Mouse (Mus musculus) ovary, postnatal 36 days (tissue): Measurements from ENCODE around the gene Gm45021.
"Not testable (repeated sequence)": the region's sequence is repeated elsewhere in the genome, so short reads cannot be mapped to it uniquely, and the experiment has no call there.

ENCODE experiments used
- DNase-seq: peaks from one replicate; pipeline ENCODE4 v3.0.0; 2022; ENCODE audit warnings: low spot score, mixed read lengths

Gene Gm45021

GRCm38 (mm10) chr6:48613464-48613863 lies 24.1 kb downstream of the Gm45021 start:
- DNase-seq: no peak

DNA sequence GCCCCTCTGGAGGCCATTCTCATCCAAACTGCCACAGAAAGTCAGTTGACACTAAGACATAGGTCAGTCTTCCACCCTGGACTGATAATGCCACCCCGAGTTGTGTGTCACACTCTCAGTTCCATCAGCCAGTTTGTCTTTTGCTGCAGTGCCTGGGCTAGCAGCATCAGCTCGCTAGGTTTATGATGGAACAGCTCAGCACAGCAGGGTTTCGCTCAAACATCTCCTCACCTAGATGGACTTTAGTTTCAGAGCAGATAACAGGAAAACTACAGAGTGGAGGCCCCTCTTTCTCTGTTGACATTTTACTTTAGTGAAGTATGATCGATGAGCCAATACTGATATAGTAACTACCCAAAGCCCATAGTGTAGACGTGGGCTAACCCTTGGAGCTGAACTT lies 25.3 kb downstream of the Gm45021 start:
- DNase-seq: no peak

DNA sequence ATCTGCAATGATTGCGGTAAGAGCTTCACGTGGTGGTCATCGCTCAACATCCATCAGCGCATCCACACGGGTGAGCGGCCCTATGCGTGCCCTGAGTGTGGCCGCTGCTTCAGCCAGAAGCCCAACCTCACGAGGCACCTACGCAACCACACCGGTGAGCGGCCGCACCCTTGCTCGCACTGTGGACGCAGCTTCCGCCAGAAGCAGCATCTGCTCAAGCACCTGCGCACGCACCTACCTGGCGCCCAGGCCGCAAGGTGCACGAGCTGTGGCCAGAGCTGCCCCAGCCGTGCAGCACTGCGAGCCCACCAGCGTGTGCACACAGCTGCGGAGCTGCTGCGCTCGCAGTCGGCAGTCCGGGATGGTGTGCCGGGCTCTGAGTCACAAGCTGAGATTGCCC lies 30.6 kb downstream of the Gm45021 start:
- DNase-seq: no peak

DNA sequence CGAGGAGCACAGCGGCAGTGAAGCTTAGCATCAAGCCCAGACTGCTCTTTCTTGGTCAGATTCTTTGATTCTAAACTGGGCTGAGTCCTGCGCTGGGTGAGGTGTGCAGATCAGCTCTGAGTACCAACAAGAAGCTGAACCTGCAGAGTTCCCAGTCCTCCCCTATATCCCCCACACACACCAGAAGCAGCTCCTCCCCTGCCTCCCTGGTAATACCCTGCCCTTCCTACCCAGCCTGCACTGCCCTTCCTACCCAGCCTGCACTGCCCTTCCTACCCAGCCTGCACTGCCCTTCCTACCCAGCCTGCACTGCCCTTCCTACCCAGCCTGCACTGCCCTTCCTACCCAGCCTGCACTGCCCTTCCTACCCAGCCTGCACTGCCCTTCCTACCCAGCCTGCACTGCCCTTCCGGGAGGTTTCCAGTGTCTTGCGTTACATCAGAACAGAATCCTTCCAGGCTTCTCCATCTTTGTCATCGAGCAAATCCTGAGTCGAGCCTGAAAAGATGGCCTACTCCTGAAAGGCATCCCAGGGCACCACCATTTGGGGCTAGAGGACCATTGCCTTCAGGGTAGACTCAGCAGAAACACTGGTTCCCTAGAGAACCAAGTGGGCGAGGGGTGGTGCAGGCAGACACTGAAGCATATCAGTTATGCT lies 32.9 kb downstream of the Gm45021 start:
- not testable (repeated sequence) for DNase-seq

DNA sequence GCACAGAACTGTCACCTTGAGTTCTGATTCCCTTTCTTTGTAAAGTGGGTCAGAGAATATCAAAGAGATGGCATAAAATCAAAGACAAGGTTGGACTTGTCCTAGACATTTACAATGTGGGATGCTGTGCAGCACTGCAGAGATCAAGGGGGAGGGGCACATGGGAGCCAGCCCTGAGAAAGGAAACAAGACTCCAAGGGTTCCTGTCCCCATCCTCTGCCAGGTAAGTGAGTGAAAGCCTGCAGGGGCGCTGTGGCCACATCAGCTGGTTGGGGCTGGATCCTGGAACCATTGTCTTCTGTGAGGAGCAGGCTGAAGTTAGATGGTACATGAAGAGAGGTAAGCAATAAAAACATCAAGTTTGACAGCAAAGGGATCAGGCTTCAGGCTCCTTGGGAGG lies 34.0 kb downstream of the Gm45021 start:
- DNase-seq: no peak

DNA sequence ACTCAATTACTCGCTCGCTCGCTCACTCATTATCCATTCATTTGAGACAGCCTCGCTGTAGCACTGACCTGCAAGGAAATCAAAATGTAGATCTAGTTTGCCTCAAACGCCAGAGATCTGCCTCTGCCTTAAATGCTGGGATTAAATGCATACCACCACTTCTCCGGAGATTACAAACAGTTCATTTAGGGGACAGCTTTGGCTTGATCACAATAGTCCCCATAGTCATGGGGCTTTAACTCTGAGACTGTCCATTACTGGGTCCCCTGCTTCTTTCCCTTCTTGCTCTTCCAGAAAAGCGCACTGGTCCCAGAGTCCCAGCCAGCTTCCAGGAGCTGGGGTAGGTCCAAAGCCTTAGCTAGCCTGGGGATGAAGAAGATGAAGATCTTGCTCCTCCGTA lies 37.1 kb downstream of the Gm45021 start, which contains the start of gene AI854703:
TSS of gene AI854703 (plus strand) at position 301 of the 400 bp plus-strand sequence.
- DNase-seq: no peak

- DNase-seq: peak; percentile 54
Measured at GRCm38 (mm10) chr6:48626984-48627383, 37.6 kb downstream of the Gm45021 start.

GRCm38 (mm10) chr6:48627511-48627924 lies 38.1 kb downstream of the Gm45021 start:
- DNase-seq: no peak

- no peak for DNase-seq
Measured at GRCm38 (mm10) chr6:48628377-48628776, 39.0 kb downstream of the Gm45021 start.

GRCm38 (mm10) chr6:48628808-48629660 lies 39.6 kb downstream of the Gm45021 start:
- DNase-seq: peak; percentile 27

DNA sequence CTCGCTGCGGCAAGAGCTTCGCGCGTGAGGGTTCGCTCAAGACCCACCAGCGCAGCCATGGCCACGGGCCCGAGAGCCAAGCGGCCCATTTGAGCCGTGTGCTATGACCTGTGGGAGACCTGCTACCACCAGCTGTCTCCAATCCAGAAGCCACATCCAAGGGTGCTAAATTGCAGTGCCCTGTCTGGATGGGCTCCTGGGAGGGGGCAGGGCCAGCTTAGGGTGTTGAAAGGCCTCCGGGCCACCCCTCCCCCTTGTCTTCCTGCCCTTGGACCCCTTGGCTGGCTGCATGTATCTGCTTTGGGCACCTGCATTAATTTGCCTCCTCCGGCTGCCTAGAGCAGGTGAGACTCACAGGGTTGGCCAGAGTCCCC lies 40.2 kb downstream of the Gm45021 start:
- DNase-seq: no peak

DNA sequence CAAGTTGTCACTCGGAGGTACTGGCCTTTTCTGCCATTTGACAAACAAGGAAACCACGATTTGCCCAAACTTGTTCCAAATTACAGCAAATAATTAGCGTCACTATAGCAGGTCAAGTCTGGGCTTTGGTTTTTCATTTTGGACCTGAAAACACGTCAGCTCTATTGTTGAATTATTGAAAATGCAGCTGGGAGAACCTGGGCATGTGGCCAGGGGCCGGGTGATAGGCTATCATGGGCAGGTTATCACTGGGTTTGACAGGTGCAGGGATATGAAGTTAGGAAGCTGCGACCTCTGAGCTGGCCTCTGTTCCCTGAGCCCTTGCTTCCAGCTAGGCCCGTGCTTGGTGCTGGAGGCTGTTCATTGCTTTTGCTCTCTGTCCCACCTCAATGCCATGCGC lies 41.4 kb downstream of the Gm45021 start:
- DNase-seq: peak; percentile 6

GRCm38 (mm10) chr6:48635105-48635504 lies 45.7 kb downstream of the Gm45021 start:
- no peak for DNase-seq

DNA sequence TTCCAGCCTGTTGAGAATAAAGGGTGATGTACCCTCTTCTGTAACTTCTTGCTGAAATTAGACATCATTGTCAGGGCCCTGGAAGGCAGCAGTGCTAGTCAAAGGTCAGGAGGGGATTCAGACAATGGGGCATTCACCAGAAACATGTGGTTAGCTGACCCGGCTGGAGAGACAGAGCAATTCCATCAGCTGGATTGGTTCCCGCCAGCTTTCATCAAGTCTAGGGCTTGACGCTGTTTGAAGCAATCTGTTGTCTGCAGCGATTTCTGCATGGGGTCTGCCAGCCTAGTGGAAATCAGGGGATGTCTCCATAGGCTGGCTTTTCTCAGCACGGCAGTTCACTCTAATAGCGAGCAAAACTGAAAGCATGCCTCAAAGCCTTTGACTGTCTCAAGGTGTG lies 47.1 kb downstream of the Gm45021 start:
- no peak for DNase-seq

DNA sequence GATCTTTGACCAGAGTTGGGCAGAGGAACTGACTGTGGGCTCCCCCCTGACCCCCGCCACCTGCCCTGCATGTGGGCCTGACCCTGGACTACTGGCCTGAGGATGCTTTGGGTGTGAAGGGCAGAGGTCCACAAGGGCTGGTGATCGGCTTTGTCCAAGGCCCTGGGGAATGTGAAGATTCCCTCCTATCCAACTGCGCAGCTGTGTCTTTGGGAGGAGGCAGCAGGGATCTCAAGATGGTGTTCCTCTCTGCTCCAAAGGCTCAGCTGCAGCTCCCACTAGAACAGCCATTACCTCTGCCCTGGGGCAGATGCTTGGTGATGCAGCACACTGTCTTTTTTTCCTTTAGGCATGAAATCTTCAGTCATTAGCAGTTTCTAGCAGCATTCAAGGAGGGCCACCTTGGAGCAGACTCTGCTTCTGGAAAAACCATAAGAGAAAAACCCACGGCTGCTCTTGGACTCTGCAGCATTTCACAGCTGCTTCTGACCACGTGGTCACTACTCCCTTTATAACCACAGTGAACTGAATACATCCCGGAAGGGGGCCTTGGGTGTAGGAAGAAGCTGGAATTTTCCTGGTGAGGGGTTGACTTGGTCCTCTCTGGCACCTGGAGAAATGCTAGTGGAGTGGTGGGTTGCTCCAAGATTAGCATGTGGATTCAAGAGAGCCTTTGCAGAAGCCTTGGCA lies 48.5 kb downstream of the Gm45021 start:
- DNase-seq: no peak

GRCm38 (mm10) chr6:48638553-48638952 lies 49.1 kb downstream of the Gm45021 start:
- DNase-seq: no peak

- no peak for DNase-seq
Measured at GRCm38 (mm10) chr6:48641391-48641790, 52.0 kb downstream of the Gm45021 start.

DNA sequence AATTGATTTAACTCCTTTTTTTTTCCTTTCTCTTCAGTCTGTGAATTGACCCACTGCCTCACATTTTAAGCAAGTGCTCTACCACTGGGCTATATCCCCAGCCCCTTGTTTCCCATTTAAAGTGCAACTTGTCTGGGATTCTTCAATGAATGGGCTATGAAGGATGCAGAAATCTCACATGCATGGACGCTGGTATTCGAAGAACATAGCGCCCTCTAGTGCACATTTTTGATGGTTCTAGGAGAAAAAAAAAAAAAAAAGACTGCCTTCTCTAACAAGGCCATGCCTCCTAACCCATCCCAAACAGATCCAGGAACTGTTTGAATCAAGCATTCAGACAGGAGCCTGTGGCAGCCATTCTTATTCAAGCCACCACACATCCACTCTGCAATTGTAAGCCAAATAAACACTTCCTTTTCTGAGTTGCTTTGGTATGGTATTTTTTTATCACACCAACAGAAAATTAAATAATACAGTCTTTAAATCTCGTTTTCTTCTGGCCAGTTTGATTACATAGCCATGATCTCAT lies 53.4 kb downstream of the Gm45021 start:
- no peak for DNase-seq

- peak; percentile 61 for DNase-seq
Measured at GRCm38 (mm10) chr6:48645660-48646308, 56.4 kb downstream of the Gm45021 start.

DNA sequence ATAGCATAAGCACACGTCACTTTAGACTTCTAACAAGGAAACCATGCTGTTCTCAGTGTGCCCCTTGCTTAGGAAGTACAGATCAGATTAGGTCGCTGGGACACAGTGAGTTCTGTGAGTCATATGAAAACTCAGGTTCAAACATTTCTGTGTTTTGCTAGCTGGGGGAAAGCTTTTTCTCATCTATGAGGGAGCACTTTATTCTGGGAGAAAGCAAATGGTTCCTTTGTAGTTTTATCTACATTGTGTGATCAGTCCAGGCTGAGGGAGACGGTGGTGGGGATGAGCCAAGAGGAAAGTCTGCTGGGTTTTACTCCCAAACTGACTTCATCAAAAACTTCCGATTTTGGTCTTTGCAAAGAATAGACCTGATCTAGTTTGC lies 56.9 kb downstream of the Gm45021 start:
- no peak for DNase-seq

DNA sequence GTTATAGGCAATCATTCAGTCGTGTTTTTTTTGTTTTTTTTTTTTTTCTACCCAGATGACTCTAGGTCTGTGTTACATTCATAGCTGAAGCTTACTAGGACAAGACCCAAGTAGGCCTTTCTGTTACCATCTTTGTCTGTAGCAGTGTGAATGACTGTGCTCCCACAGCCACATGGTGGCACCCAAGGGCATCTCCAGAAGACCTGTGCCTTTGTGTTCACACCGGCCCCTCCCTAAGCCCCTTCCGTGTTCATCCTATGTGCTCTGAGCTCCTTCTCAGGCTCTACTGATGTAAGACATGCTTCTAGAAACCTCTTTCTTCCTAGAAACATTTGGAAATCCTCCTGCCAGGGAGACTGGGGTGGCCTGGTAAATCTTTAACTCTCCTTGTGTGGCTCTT lies 57.6 kb downstream of the Gm45021 start, which contains the start of gene Gimap8:
TSS of gene Gimap8 (plus strand) at position 240 of the 400 bp plus-strand sequence.
- DNase-seq: peak; percentile 33

- no peak for DNase-seq
Measured at GRCm38 (mm10) chr6:48647611-48648010, 58.2 kb downstream of the Gm45021 start.
